Mouse (Mus musculus): ENCODE measurements at regions not wholly inside any gene's neighbourhood (a gene's known extent, or its start where the extent isn't known, plus 50 kb on each side); places are given as distances from the start of the nearest gene placed in this dataset.

- TF ChIP-seq CHD2 (IDR thresholded peaks at IDR 0.05; ENCODE audit: low read depth, low read length), result no peak
- no peak for TF ChIP-seq ZC3H11A (IDR thresholded peaks at IDR 0.05; ENCODE audit: borderline replicate concordance, low read depth, low read length)
Measured at GRCm38 (mm10) chr12:58538305-58538719, 269.2 kb upstream of the Clec14a start.
